Mouse (Mus musculus) liver, embryonic 12.5 days (tissue): ENCODE measurements around the gene Inip. TPM values are rescaled to one million over a fixed set of nuclear protein-coding genes. Genes with fewer than 3 reads are reported as not detected.
"Not testable (repeated sequence)": the region's sequence is repeated elsewhere in the genome, so short reads cannot be mapped to it uniquely, and the experiment has no call there.

Source experiments
- ATAC-seq: fragments of 200-750 bp; cut with Nextera tagmentation; 2 replicates; pipeline ENCODE4 v1.8.0; 2017; ENCODE audit warnings: moderate number of reproducible peaks, mild to moderate bottlenecking, moderate library complexity
- H3K27ac ChIP-seq: fragments of 300-500 bp; sonication (generic); 2 replicates; pipeline ENCODE4 v1.5.1; 2016; ENCODE audit warnings: mild to moderate bottlenecking
- H3K27me3 ChIP-seq: fragments of 300-500 bp; sonication (generic); replicated peaks from 2 replicates; pipeline ENCODE4 v1.6.1; 2016; ENCODE audit warnings: mild to moderate bottlenecking, moderate library complexity
- H3K36me3 ChIP-seq: fragments of 300-500 bp; sonication (generic); 2 replicates; pipeline ENCODE4 v1.6.1; 2016; ENCODE audit warnings: mild to moderate bottlenecking, moderate library complexity
- H3K4me1 ChIP-seq: fragments of 300-500 bp; sonication (generic); 2 replicates; pipeline ENCODE4 v1.6.1; 2016
- H3K4me2 ChIP-seq: fragments of 300-500 bp; sonication (generic); 2 replicates; pipeline ENCODE4 v1.6.1; 2016; ENCODE audit warnings: mild to moderate bottlenecking, moderate library complexity
- H3K4me3 ChIP-seq: fragments of 300-500 bp; sonication (generic); 2 replicates; pipeline ENCODE4 v1.5.1; 2016; ENCODE audit warnings: mild to moderate bottlenecking, moderate library complexity
- H3K9ac ChIP-seq: fragments of 300-500 bp; sonication (generic); 2 replicates; pipeline ENCODE4 v1.6.1; 2016; ENCODE audit warnings: mild to moderate bottlenecking, moderate library complexity
- H3K9me3 ChIP-seq: fragments of 300-500 bp; sonication (generic); replicated peaks from 2 replicates; pipeline ENCODE4 v1.6.1; 2016; ENCODE audit warnings: mild to moderate bottlenecking, moderate library complexity
- WGBS: fragments of 180-500 bp; shearing (Covaris S2); methylation state at CpG from one replicate; pipeline ENCODE4 v1.1.7; 2016; ENCODE audit not compliant: insufficient replicate concordance; 5-methylcytosine and 5-hydroxymethylcytosine counted together
- polyA plus RNA-seq: library from polyadenylated mRNA; unstranded; fragments of >200 nt; fragmentation: Nextera tagmentation; extraction: Ambion mirVana; gene quantifications from 2 replicates; pipeline ENCODE4 v1.2.1, GENCODE M21; 2016

The Inip gene
- polyA plus RNA-seq, 1 experiment from 2014 or later, result 35.8 TPM

DNA sequence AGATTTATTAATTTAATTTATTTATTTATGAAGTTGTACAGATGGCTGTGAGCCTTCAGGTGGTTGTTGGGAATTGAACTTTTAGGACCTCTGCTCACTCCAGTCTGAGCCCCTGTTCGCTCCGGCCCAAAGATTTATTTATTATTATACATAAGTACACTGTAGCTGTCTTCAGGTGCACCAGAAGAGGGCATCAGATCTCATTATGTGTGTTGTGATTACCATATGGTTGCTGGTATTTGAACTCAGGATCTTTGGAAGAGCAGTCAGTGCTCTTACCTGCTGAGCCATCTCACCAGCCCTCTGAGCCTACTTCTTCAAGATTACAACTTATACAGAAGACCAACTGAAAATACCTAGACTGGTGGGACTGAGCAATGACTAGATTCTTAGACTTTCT, 7.8 kb downstream of the Inip start:
- H3K9ac ChIP-seq, H3K4me3 ChIP-seq, H3K36me3 ChIP-seq, H3K4me2 ChIP-seq, H3K4me1 ChIP-seq, H3K27ac ChIP-seq, ATAC-seq, H3K27me3 ChIP-seq, H3K9me3 ChIP-seq: not testable (repeated sequence)
- WGBS, result 87% methylated on average over 2 of the region's 2 CpGs

DNA sequence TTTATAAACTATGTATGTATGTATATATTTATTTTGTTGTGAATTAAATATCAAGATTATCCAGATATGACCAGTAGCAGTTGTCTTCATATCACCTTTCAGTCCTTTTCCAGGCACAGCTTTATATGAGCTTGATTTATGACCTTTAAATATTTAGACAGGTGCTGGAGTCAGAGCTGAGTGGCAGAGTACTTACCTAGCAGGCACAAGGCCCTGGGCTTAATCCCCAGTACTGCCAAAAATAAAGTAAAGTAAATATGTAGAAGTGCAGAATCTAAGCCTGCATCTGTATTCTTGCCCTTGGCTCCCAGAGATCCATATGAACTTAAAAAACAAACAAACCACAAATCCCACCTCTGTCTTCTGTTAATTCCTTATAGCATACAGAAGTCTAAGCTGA, 12.4 kb downstream of the Inip start:
- Histone ChIP-seq H3K4me3 (no peak overlapping the region), H3K9me3 (no peaks in the 10 kb centered on the region), H3K36me3 (no peaks in the 10 kb centered on the region), H3K4me1 (no peaks in the 10 kb centered on the region; the same call in 1 of the 2 replicates), H3K27me3 (peaks cover 6% of the 10 kb centered on the region), H3K4me2 (no peak overlapping the region), H3K27ac (no peak overlapping the region), H3K9ac (no peak overlapping the region)
- ATAC-seq, result no peak

DNA sequence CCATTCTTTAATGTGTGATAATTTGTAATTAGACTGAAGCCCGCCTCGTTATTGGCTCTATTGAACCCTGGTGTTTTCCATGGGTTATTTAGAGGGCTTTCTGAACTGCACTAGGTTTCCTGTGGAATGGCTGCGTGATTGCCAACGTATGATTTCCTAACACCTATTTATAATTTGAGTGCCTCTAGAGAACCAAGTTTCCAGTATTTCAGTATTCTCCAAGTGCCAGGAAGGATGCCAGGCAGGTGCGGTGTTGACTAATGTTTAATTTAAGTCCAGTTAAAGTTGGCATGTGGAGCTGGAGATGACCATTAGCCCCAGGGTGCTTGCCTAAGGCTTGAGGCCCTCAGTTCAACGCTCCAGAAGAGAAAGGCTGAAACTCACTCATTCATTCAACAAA, 14.3 kb downstream of the Inip start:
- Histone ChIP-seq H3K27me3 (peaks cover 6% of the 10 kb centered on the region), H3K9ac (no peak overlapping the region), H3K4me1 (peaks cover 7% of the 10 kb centered on the region), H3K36me3 (no peaks in the 10 kb centered on the region), H3K9me3 (no peaks in the 10 kb centered on the region), H3K4me3 (no peak overlapping the region), H3K4me2 (no peak overlapping the region), H3K27ac (no peak overlapping the region)
- 60% methylated on average over 6 of the region's 6 CpGs for whole genome bisulfite sequencing
- no peak for ATAC-seq

DNA sequence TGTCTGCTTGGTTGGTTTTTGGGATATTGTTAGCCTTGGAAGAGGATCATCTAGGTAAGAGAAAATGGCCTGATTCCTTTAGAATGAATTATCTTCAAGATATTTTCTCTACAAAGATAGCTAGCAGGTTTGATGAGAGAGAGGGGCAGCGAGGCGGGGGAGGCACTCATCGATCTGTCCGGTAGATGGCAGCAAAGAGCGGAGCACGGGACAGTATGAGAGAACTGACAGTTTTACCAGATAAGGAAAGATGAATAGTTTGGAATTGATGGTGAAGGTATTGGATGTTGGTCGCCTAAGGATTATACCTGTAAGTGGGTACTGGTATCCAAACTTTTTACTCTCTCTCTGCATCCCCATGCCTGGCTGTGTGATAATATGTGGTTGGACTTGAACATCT, 14.7 kb downstream of the Inip start:
- H3K36me3 ChIP-seq, result no peaks in the 10 kb centered on the region
- no peak overlapping the region for H3K4me3 ChIP-seq
- ATAC-seq, result no peak
- peaks cover 2% of the 10 kb centered on the region for H3K27me3 ChIP-seq
- no peak overlapping the region for H3K4me2 ChIP-seq
- WGBS, result 3% methylated on average over 7 of the region's 7 CpGs
- no peak overlapping the region for H3K27ac ChIP-seq
- no peak overlapping the region for H3K9ac ChIP-seq
- H3K9me3 ChIP-seq, result no peaks in the 10 kb centered on the region
- H3K4me1 ChIP-seq, result peaks cover 11% of the 10 kb centered on the region

DNA sequence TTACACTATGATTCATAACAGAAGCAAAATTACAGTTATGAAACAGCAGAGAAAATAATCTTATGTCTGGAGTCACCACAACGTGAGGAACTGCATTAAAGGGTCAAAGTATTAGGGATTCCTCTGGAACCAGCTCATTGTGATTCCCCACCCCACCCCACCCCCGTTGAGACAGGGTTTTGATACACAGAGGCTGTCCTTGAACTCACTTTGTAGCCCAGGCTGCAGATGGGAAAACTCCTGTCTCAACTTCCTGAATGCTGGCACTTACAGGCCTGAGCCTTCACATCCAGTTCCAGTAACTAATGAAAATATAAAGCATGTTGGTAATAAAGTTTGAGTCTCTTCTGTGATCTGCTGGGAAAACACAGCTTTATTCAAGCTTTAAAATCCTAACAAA, 16.0 kb downstream of the Inip start:
- Histone ChIP-seq H3K27me3 (no peaks in the 10 kb centered on the region), H3K4me2 (no peak overlapping the region), H3K4me3 (no peak overlapping the region), H3K36me3 (no peaks in the 10 kb centered on the region), H3K4me1 (peaks cover 16% of the 10 kb centered on the region), H3K27ac (no peak overlapping the region), H3K9ac (no peak overlapping the region), H3K9me3 (no peaks in the 10 kb centered on the region)
- no peak for ATAC-seq
- WGBS, result 43% methylated on average over 2 of the region's 2 CpGs

DNA sequence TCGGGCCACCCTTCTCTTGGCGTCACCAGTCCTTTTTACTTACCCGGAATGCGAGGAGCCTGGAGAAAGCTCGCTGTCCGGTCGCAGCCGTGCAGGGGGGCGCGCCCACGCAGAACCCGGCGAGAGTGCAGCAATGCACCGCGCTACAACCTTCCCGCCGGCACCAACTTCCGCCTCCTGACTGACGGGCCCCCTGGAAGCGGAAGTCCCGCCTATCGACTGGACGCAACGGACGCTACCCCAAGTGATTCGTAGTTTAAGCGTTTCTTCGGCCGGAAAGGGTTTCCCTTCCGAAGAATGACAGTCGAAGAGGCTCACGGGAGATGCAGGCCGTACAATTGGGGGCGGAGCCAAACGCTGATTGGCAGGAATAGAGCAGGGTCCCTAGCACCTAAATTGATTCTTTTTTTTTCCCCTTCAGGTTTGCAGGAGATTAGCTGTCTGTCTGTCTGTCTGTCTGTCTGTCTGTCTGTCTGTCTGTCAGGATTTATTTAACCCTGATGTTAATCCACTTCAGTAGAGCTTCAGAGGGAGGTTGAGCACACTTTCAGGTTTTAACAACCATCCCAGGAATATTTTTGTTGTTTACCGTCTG, 17.6 kb downstream of the Inip start:
- H3K9me3 ChIP-seq, result no peaks in the 10 kb centered on the region
- 1% methylated on average over 36 of the region's 36 CpGs for WGBS
- H3K4me2 ChIP-seq, result peak overlapping the region; percentile 94
- peak; percentile 96 for ATAC-seq
- H3K27ac ChIP-seq, result peak overlapping the region; percentile 76
- H3K4me1 ChIP-seq, result peaks cover 30% of the 10 kb centered on the region
- peak overlapping the region; percentile 84 for H3K4me3 ChIP-seq
- H3K9ac ChIP-seq, result peak overlapping the region; percentile 88
- H3K27me3 ChIP-seq, result no peaks in the 10 kb centered on the region
- peaks cover 6% of the 10 kb centered on the region; the same call in 1 of the 2 replicates for H3K36me3 ChIP-seq

DNA sequence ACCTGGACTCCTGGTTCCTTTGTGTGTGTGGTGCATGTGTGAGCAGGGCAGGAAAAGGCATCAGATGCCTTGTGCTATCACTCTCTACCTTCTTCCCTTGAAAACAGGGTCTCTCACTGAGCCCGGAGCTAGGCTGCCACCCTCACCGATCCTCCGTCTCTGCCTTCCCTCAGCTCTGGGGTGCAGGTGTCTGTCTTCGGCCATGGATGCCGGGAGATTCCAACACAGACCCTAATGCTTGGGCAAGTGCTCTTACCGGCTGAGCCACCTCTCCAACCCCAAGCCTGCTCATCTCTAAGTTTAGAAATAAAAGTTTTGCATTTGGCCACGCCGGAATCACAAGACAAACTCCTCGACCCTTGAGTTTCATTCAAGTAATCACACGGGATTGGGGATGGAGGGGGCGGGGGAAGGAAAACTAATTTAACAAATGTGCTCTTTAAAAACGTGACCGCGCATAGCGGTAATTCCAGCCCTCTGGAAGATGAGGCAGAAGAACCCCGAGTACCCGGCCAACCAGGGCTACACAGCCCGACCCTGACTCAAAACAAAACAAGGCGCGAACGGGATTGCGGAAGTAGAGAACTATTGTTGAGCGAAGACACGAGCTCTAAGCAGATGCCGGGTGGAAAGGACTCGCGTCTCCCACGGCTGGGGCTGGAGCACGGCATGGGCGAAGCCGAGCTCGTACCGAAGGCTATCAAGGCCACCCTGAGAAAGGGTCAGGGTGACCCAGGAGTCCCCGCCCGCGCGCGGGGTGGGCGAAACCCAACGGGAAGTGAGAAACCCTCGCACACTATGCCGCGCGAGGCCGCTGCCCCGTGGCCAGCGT, 18.3 kb downstream of the Inip start:
- H3K9me3 ChIP-seq, result no peaks in the 10 kb centered on the region
- peak overlapping the region; percentile 88 for H3K9ac ChIP-seq
- under 1% methylated on average over 47 of the region's 47 CpGs for WGBS
- H3K36me3 ChIP-seq, result peaks cover 11% of the 10 kb centered on the region; the same call in 1 of the 2 replicates
- H3K4me2 ChIP-seq, result peak overlapping the region; percentile 94
- H3K4me3 ChIP-seq, result peak overlapping the region; percentile 84
- peaks cover 30% of the 10 kb centered on the region for H3K4me1 ChIP-seq
- peak; percentile 48 for ATAC-seq
- no peaks in the 10 kb centered on the region for H3K27me3 ChIP-seq
- peak overlapping the region; percentile 76 for H3K27ac ChIP-seq

DNA sequence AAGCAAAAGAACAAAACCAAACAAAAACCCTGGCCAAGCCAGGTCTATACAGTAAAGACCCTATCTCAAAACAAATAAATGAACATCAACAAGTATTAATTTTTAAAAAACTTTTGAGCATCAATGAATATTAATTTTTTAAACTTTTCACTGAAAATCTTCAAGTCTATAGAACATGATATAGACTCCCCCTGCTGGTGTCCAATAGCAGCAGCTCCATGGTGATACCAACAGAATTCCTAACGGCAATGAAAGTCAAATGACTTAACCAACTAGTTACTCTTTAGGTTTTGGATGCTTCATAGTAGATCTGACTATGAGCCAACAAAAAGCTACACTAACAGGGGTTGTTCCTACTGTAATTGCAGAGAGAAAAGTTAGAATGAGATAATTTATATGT, 20.8 kb downstream of the Inip start:
- no peak for ATAC-seq
- H3K36me3 ChIP-seq, result peaks cover 27% of the 10 kb centered on the region
- H3K27me3 ChIP-seq, result no peaks in the 10 kb centered on the region
- peaks cover 40% of the 10 kb centered on the region for H3K4me1 ChIP-seq
- H3K27ac ChIP-seq, result no peak overlapping the region
- H3K9ac ChIP-seq, result no peak overlapping the region
- WGBS, result 50% methylated on average over 1 of the region's 1 CpGs
- H3K9me3 ChIP-seq, result no peaks in the 10 kb centered on the region
- H3K4me3 ChIP-seq, result no peak overlapping the region
- no peak overlapping the region for H3K4me2 ChIP-seq

DNA sequence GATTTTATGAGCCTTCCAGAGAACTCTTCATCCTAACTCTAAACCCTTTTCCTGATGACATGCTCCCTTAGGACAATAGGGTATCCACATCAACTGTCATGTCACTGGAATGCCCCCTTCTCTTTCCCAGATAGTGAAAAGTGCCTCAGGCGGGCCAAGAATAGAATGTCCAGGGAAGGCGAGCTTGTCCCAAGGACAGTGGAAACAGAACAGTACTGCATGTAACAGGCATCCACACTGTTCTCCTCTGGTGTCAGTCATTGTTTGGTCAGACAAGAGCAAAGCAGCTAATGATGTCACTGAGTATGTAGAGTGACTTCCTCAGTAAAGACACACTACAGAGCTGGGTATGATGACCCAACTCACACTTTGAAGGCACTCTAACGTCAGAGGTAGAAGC, 23.6 kb downstream of the Inip start:
- WGBS, result 54% methylated on average over 3 of the region's 3 CpGs
- Histone ChIP-seq H3K27me3 (no peaks in the 10 kb centered on the region), H3K36me3 (peaks cover 51% of the 10 kb centered on the region), H3K4me3 (no peak overlapping the region), H3K4me1 (peaks cover 39% of the 10 kb centered on the region), H3K9me3 (no peaks in the 10 kb centered on the region), H3K27ac (no peak overlapping the region), H3K4me2 (no peak overlapping the region), H3K9ac (no peak overlapping the region)
- no peak for ATAC-seq

DNA sequence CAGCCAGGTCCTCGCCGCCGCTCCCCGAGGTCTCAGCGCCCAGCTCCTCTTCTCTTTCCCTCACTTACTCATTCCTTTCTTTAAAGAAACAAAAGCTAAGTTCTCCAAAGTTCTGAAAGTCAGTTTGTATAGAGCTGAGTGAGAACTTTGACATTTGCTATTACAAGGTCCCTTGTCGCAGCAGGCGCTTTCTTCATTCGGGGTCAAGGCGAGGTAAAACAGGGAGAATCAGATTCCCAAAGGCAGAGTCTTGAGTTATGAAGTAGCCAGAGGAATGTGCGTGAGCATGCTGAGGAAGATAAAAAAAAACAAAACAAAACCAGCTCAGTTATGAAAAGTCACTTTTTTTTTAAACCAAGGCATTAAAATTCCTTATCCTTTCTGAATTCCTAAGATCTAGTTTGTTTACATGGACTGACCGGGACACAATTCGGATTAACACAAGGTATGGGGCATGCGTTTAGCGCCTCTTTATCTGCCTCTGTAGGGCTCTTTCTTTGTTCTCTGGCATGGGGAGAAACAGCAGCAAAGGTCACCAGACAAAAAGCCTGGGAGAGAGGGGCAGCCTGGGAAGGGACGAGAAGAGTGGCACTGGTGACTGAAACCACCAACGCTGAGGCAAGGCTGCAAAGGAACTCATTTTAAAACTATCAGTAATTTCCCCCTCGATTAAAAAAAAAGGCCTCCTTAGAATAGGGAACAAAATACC, 29.1 kb downstream of the Inip start:
- Histone ChIP-seq H3K27ac (no peak overlapping the region), H3K9me3 (no peaks in the 10 kb centered on the region), H3K27me3 (no peaks in the 10 kb centered on the region), H3K4me2 (no peak overlapping the region), H3K4me1 (peaks cover 17% of the 10 kb centered on the region), H3K9ac (no peak overlapping the region), H3K4me3 (no peak overlapping the region), H3K36me3 (peaks cover 76% of the 10 kb centered on the region)
- no peak for ATAC-seq
- WGBS, result 77% methylated on average over 17 of the region's 17 CpGs

DNA sequence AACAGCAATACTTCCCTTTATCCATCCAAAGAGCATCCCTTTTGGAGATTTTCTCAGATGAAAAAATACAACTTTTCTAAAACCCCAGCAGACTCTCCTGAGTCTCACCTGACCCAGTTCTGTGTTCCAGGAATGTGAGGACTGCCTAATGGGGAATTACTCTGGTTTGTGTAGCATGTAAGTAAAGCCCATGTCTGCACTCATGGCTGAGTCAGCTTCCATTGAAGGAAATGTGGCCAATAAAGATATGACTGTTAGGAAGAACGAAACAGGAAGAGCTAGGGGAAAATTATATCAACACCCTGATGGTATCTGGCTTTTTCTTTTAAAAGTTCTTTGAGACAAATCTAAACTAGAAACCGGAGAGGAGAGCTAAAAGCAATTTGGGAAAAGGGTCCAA, 33.7 kb downstream of the Inip start:
- Histone ChIP-seq H3K4me2 (no peak overlapping the region), H3K27ac (peak overlapping the region; percentile 2; the same call in 1 of the 2 replicates), H3K4me1 (peaks cover 11% of the 10 kb centered on the region), H3K27me3 (no peaks in the 10 kb centered on the region), H3K36me3 (peaks cover 41% of the 10 kb centered on the region), H3K9me3 (no peaks in the 10 kb centered on the region), H3K4me3 (no peak overlapping the region), H3K9ac (no peak overlapping the region)
- 17% methylated on average over 2 of the region's 2 CpGs for WGBS
- no peak for ATAC-seq

DNA sequence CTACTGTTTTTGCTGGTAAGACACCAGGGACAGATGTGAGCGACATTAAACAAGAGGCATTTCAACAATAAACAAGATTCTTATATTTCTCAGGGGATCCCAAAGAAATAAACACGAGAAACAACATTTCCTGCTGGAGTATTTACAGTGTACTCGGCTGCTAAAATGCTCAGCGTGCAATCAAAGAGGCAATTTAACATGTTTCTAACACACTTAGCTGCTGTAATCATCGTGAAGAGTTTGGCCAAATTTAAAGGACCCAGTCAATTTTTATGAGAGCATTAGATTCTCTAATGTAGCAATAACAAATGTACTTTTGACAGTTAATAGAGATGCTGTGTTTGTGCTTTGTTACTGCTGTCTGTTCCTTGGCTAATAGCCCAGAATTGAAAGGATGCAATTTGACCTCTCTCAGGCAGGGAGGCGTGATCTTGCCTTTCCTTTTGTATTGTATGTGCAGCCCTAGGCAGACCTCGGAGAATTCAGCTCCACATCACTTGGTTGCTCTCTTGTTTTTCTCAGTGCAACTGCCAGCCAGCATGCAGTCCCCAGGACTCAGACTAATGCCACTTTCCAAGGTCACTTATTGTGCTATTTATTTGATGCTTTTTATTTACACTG, 35.9 kb downstream of the Inip start:
- Histone ChIP-seq H3K27ac (no peak overlapping the region), H3K4me3 (no peak overlapping the region), H3K36me3 (peaks cover 19% of the 10 kb centered on the region), H3K9ac (no peak overlapping the region), H3K27me3 (no peaks in the 10 kb centered on the region), H3K4me1 (peaks cover 11% of the 10 kb centered on the region), H3K9me3 (no peaks in the 10 kb centered on the region), H3K4me2 (no peak overlapping the region)
- WGBS, result 54% methylated on average over 7 of the region's 7 CpGs
- ATAC-seq, result no peak
